Mouse (Mus musculus) C2C12 (cell line): ENCODE results near the gene Jak1. TPM values are rescaled to one million over a fixed set of nuclear protein-coding genes. Genes with fewer than 3 reads are reported as not detected.

Source experiments
- H3K27me3 ChIP-seq: one replicate; pipeline ENCODE4 v1.6.1; 2011; ENCODE audit not compliant: control insufficient read depth, insufficient read depth, insufficient read length
- H3K36me3 ChIP-seq: one replicate; pipeline ENCODE4 v1.6.1; 2011; ENCODE audit not compliant: control insufficient read depth, insufficient read depth
- H3K4me3 ChIP-seq: one replicate; pipeline ENCODE4 v1.5.1; 2011; ENCODE audit warnings: mild to moderate bottlenecking, control low read depth; ENCODE audit not compliant: poor library complexity, insufficient read depth, severe bottlenecking
- H3K79me2 ChIP-seq: one replicate; pipeline ENCODE4 v1.6.1; 2011; ENCODE audit not compliant: control insufficient read depth, insufficient read depth
- H3K79me3 ChIP-seq: one replicate; pipeline ENCODE4 v1.6.1; 2011; ENCODE audit warnings: low read depth, control low read depth
- H3ac ChIP-seq: one replicate; pipeline ENCODE3; 2011; ENCODE audit warnings: low read depth; ENCODE audit not compliant: control insufficient read depth, insufficient read length
- CEBPB ChIP-seq: IDR thresholded peaks from one replicate; pipeline ENCODE4 v1.6.1; 2011; ENCODE audit warnings: low read depth, mild to moderate bottlenecking, control low read depth, moderate library complexity
- CTCF ChIP-seq: IDR thresholded peaks from one replicate; pipeline ENCODE4 v1.5.1; 2011; ENCODE audit not compliant: control insufficient read depth, insufficient read depth, insufficient read length
- FOSL1 ChIP-seq: IDR thresholded peaks from one replicate; pipeline ENCODE4 v1.8.0; 2011; ENCODE audit warnings: mild to moderate bottlenecking, low read length; ENCODE audit not compliant: poor library complexity, insufficient read depth, severe bottlenecking
- MAX ChIP-seq: IDR thresholded peaks from one replicate; pipeline ENCODE4 v1.6.1; 2011; ENCODE audit warnings: mild to moderate bottlenecking, control low read depth
- MYOD1 ChIP-seq: IDR thresholded peaks from one replicate; pipeline ENCODE4 v1.6.1; 2011; ENCODE audit warnings: low read depth; ENCODE audit not compliant: control insufficient read depth, insufficient read length
- MYOG ChIP-seq: IDR thresholded peaks from one replicate; pipeline ENCODE4 v1.6.1; 2011; ENCODE audit not compliant: control insufficient read depth, insufficient read length; ENCODE audit errors: extremely low read depth
- USF1 ChIP-seq: IDR thresholded peaks from one replicate; pipeline ENCODE4 v1.6.1; 2011; ENCODE audit warnings: low read depth, mild to moderate bottlenecking, control low read depth, moderate library complexity
- polyA plus RNA-seq: library from polyadenylated mRNA; unstranded; fragments of >200 nt; fragmentation: generic; extraction: Trizol; gene quantifications from one replicate; pipeline ENCODE4 v1.2.1, GENCODE M21; 2012; ENCODE audit warnings: missing spikeins

Gene Jak1
- polyA plus RNA-seq, 1 experiment = 26.1 TPM

DNA sequence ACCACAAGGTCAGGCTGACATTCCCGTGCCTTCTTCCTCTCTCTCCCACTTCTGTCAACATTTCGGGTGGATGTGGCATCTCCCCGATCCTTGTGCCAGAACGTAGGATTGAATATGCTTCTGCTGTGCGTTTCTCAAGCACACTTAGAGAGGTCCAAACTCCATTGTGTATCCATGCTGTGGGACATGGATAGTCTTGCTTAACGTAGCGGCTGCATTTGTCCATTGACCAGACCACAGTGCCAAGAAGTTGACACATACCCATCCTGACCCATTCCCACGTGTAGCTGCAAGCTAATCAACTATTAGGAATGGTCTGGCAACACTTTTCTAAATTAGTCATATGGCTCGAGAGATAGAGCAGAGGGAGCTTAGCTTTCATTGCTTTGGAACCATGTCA, 40.0 kb upstream of the Jak1 start:
- no peaks in the 10 kb centered on the region for H3K79me3 ChIP-seq
- H3K79me2 ChIP-seq = no peaks in the 10 kb centered on the region
- H3K4me3 ChIP-seq = no peak overlapping the region
- H3K36me3 ChIP-seq = no peaks in the 10 kb centered on the region
- no peaks in the 10 kb centered on the region for H3K27me3 ChIP-seq
- TF ChIP-seq MAX (no peak), FOSL1 (no peak), MYOD1 (no peak), MYOG (no peak), USF1 (no peak), CEBPB (no peak), CTCF (no peak)
- H3ac ChIP-seq = no peak overlapping the region

DNA sequence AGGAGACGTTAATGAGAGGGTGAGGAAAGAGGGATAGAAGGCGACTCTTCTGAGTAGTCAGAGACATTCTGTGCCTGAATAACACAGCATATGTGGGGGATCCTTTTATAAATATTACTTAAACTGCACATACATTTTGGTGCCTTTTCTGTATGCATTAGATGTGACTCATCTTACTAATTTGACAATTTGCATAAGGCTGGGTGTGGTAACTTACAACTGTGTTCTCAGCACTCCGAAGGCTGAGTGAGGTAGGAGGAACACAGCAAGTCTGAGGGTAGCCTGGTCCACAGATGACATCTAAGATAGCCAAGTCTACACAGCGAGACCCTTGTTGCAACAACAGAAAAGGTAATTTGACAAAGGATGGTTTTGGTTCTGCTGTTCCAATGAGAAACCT, 39.0 kb upstream of the Jak1 start:
- Histone ChIP-seq H3K36me3 (no peaks in the 10 kb centered on the region), H3K4me3 (no peak overlapping the region), H3ac (no peak overlapping the region), H3K79me3 (no peaks in the 10 kb centered on the region), H3K79me2 (no peaks in the 10 kb centered on the region), H3K27me3 (no peaks in the 10 kb centered on the region)
- TF ChIP-seq USF1 (no peak), MYOG (no peak), CTCF (no peak), MYOD1 (no peak), CEBPB (no peak), MAX (no peak), FOSL1 (no peak)

DNA sequence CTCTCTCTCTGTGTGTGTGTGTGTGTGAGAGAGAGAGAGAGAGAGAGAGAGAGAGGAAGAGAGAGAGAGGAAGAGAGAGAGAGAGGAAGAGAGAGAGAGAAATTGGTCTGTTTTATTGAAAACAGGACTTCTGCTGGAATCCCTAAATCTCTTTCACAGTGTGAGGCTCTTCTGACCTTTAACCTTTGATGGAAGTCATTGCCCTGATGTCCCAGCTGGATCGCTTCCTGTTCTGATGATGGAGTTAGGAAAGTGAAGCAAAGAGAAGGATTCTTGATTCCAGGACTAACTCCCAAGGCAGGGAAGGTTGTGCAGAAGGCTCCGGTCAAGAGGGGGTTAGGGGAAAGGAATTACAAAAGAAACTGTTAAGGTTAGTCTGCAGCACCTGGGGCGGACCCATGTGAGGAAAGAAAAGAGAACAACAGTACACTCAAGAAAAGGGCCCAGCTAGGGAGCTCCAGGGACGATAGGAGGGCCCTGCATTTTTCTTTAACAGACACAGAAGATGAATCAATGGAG, 35.4 kb upstream of the Jak1 start:
- H3K36me3 ChIP-seq = no peaks in the 10 kb centered on the region
- H3K4me3 ChIP-seq = no peak overlapping the region
- H3K79me3 ChIP-seq = no peaks in the 10 kb centered on the region
- no peak overlapping the region for H3ac ChIP-seq
- TF ChIP-seq FOSL1 (no peak), CTCF (no peak), MAX (no peak), MYOD1 (no peak), MYOG (no peak), CEBPB (no peak), USF1 (no peak)
- H3K79me2 ChIP-seq = no peaks in the 10 kb centered on the region
- no peaks in the 10 kb centered on the region for H3K27me3 ChIP-seq

DNA sequence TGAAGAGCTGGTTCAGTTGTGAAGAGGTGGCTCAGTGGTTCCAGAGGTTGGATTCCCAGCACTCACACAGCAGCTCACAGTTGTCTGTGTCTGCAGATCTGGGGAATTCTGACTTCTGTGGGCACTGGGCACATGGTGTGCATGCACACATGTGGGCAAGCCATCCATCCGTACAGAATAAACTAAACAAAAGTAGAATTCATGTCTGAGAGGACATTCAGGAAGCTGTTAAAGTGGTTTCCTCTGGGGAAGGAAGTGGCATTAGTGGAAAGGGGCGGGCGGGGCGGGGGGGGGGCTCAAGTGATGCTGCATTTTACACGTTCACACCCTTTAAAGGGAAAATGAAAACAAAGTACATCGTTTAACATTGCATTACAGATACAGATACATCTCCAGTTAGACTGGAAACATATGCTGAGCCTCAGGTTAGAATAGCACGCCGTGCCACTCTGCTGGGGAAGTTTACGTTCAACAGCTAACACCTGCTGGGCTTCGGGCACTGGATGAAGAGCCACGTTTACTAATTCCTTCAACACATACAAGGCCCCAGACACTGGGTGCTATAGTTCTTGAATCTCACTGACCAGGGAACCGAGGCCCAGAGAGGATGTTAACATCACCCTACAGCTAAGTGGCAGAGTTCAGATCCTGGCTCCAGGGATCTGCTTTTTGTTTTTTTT, 33.4 kb upstream of the Jak1 start:
- TF ChIP-seq USF1 (no peak), FOSL1 (no peak), MYOG (no peak), MAX (no peak), CTCF (no peak), CEBPB (no peak), MYOD1 (no peak)
- no peaks in the 10 kb centered on the region for H3K36me3 ChIP-seq
- no peak overlapping the region for H3ac ChIP-seq
- no peak overlapping the region for H3K4me3 ChIP-seq
- no peaks in the 10 kb centered on the region for H3K27me3 ChIP-seq
- no peaks in the 10 kb centered on the region for H3K79me2 ChIP-seq
- no peaks in the 10 kb centered on the region for H3K79me3 ChIP-seq

DNA sequence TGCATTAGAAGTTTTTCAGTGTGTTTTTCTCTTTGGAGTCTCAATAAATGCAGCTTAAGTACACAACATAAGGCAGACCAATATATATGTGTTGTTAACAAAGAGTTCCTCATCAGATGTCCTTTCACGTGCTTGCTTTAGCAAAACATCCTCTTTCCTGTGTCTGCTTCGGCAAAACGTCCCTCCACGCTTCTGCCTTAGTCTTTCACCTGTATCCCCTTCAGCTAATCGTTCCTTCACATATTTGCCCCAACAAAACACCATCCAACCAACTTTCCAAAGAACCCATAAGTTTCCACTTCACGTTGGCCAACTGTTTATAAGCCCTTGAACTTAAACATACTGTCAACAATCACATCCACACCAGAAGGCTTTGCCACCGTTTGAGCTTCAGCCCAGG, 31.8 kb upstream of the Jak1 start:
- H3K4me3 ChIP-seq = no peak overlapping the region
- H3K36me3 ChIP-seq = no peaks in the 10 kb centered on the region
- no peak overlapping the region for H3ac ChIP-seq
- H3K79me3 ChIP-seq = no peaks in the 10 kb centered on the region
- H3K79me2 ChIP-seq = no peaks in the 10 kb centered on the region
- no peaks in the 10 kb centered on the region for H3K27me3 ChIP-seq
- TF ChIP-seq MYOG (no peak), USF1 (no peak), CEBPB (no peak), FOSL1 (no peak), CTCF (no peak), MAX (no peak), MYOD1 (no peak)

DNA sequence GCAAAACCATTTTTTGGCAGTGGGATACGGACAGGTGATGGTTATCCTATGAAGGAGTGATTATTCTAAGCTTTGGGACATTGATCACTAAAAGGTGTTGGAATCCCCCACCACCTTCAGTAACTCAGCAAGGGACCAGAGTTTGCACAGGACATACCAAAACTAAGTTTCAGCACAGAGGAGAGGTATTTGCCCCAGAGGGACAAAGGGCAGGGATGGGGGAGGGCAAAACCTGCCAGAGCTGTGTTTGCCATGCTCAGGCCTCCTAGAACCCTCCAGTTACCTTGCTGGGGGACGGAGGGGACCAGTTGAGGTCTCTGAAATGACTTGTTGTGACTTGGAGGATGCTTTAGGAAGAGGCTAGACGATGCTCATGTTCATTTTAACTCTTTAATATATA, 30.7 kb upstream of the Jak1 start:
- H3K36me3 ChIP-seq = no peaks in the 10 kb centered on the region
- H3K79me2 ChIP-seq = no peaks in the 10 kb centered on the region
- H3K4me3 ChIP-seq = no peak overlapping the region
- no peaks in the 10 kb centered on the region for H3K27me3 ChIP-seq
- TF ChIP-seq MAX (no peak), MYOG (no peak), MYOD1 (no peak), CTCF (no peak), USF1 (no peak), FOSL1 (no peak)
- no peaks in the 10 kb centered on the region for H3K79me3 ChIP-seq
- H3ac ChIP-seq = no peak overlapping the region
